Mouse (Mus musculus) stomach, postnatal 0 days (tissue): Measurements from ENCODE around the gene Mrpl22. TPM values are rescaled to one million over a fixed set of nuclear protein-coding genes. Genes with fewer than 3 reads are reported as not detected.
"Not testable (repeated sequence)": the region's sequence is repeated elsewhere in the genome, so short reads cannot be mapped to it uniquely, and the experiment has no call there.

ENCODE experiments used
- ATAC-seq: fragments of 200-750 bp; cut with Nextera tagmentation; 2 replicates; pipeline ENCODE4 v1.8.0; 2017; ENCODE audit not compliant: low FRiP score, low TSS enrichment
- DNase-seq: peaks from one replicate; pipeline ENCODE4 v3.0.0-alpha.2; 2016; ENCODE audit warnings: low spot score
- H3K27ac ChIP-seq: fragments of 300-500 bp; sonication (generic); replicated peaks from 2 replicates; pipeline ENCODE4 v1.5.1; 2014; ENCODE audit warnings: mild to moderate bottlenecking, control low read depth
- H3K27me3 ChIP-seq: fragments of 300-500 bp; sonication (generic); 2 replicates; pipeline ENCODE4 v1.6.1; 2014; ENCODE audit warnings: low read length; ENCODE audit not compliant: control insufficient read depth, insufficient read depth
- H3K36me3 ChIP-seq: fragments of 300-500 bp; sonication (generic); 2 replicates; pipeline ENCODE4 v1.6.1; 2014; ENCODE audit warnings: low read length, mixed read lengths; ENCODE audit not compliant: control insufficient read depth, insufficient read depth
- H3K4me1 ChIP-seq: fragments of 300-500 bp; sonication (generic); replicated peaks from 2 replicates; pipeline ENCODE4 v1.6.1; 2014; ENCODE audit warnings: antibody characterized with exemption; ENCODE audit not compliant: control insufficient read depth, insufficient read depth
- H3K4me2 ChIP-seq: fragments of 300-500 bp; sonication (generic); replicated peaks from 2 replicates; pipeline ENCODE4 v1.6.1; 2014; ENCODE audit warnings: low read depth, mild to moderate bottlenecking, control low read depth, moderate library complexity
- H3K4me3 ChIP-seq: fragments of 300-500 bp; sonication (generic); 2 replicates; pipeline ENCODE4 v1.5.1; 2014; ENCODE audit warnings: low read depth, low read length, control low read depth
- H3K9ac ChIP-seq: fragments of 300-500 bp; sonication (generic); 2 replicates; pipeline ENCODE4 v1.6.1; 2014; ENCODE audit warnings: mild to moderate bottlenecking, low read length, control low read depth, mixed read lengths
- H3K9me3 ChIP-seq: fragments of 300-500 bp; sonication (generic); 2 replicates; pipeline ENCODE4 v1.6.1; 2016; ENCODE audit warnings: low read length; ENCODE audit not compliant: control insufficient read depth
- CTCF ChIP-seq: IDR thresholded peaks from 2 replicates; pipeline ENCODE4 v1.5.1; 2016; ENCODE audit warnings: antibody characterized with exemption, low read depth, mild to moderate bottlenecking, moderate library complexity
- EP300 ChIP-seq: optimal IDR thresholded peaks from 2 replicates; pipeline ENCODE3; 2016; ENCODE audit warnings: antibody characterized with exemption
- WGBS: fragments of 180-500 bp; shearing (Covaris S2); extraction: QIAGEN DNeasy Blood & Tissue Kit; methylation state at CpG from one replicate; pipeline ENCODE4 v1.1.7; 2014; 5-methylcytosine and 5-hydroxymethylcytosine counted together
- polyA plus RNA-seq: library from polyadenylated mRNA; unstranded; fragments of >200 nt; fragmentation: Nextera tagmentation; extraction: Ambion mirVana; gene quantifications from 2 replicates; pipeline ENCODE4 v1.2.1, GENCODE M21; 2015

Gene Mrpl22
- polyA plus RNA-seq, 1 experiment from 2014 or later: 98.6 TPM

GRCm38 (mm10) chr11:58225655-58226054 is 54.2 kb downstream of the Mrpl22 start:
- 2% methylated on average over 5 of the region's 5 CpGs for WGBS
- peak; percentile 96 for TF ChIP-seq CTCF
- TF ChIP-seq EP300: no peak
- H3K4me3 ChIP-seq: no peak overlapping the region
- DNase-seq (peak; percentile 78), ATAC-seq (peak; percentile 73)
- no peaks in the 10 kb centered on the region for H3K36me3 ChIP-seq
- no peaks in the 10 kb centered on the region for H3K4me1 ChIP-seq
- H3K27ac ChIP-seq: no peak overlapping the region
- no peaks in the 10 kb centered on the region for H3K9me3 ChIP-seq
- H3K4me2 ChIP-seq: no peak overlapping the region
- no peak overlapping the region for H3K9ac ChIP-seq
- no peaks in the 10 kb centered on the region for H3K27me3 ChIP-seq

GRCm38 (mm10) chr11:58226425-58226824 is 55.0 kb downstream of the Mrpl22 start:
- no peaks in the 10 kb centered on the region for H3K9me3 ChIP-seq
- DNase-seq: no peak
- no peaks in the 10 kb centered on the region for H3K36me3 ChIP-seq
- ATAC-seq: no peak
- TF ChIP-seq CTCF (no peak), EP300 (no peak)
- H3K9ac ChIP-seq: no peak overlapping the region
- H3K4me2 ChIP-seq: no peak overlapping the region
- no peak overlapping the region for H3K4me3 ChIP-seq
- no peaks in the 10 kb centered on the region for H3K27me3 ChIP-seq
- no peak overlapping the region for H3K27ac ChIP-seq
- H3K4me1 ChIP-seq: no peaks in the 10 kb centered on the region

- H3K9ac ChIP-seq, H3K4me1 ChIP-seq, DNase-seq, H3K27ac ChIP-seq, H3K4me3 ChIP-seq, H3K27me3 ChIP-seq, ATAC-seq, H3K4me2 ChIP-seq, H3K36me3 ChIP-seq, H3K9me3 ChIP-seq: not testable (repeated sequence)
- WGBS: 94% methylated on average over 2 of the region's 2 CpGs
Measured at GRCm38 (mm10) chr11:58228021-58228420, 56.6 kb downstream of the Mrpl22 start.

Other genes starting within 250 kb of the Mrpl22 start
- gene Larp1, start 162.6 kb upstream of the Mrpl22 start, polyA plus RNA-seq: 11.6 and 12.8 TPM in 2 replicates
- gene Gm12248, start 78.5 kb upstream of the Mrpl22 start, polyA plus RNA-seq: not detected in 2 replicates
- gene Cnot8, start 67.5 kb upstream of the Mrpl22 start, polyA plus RNA-seq: 41.4 and 42.9 TPM in 2 replicates
- 4.4 and 4.9 TPM in 2 replicates for gene Gemin5, start 3.1 kb upstream of the Mrpl22 start, polyA plus RNA-seq
- 4.1 and 4.7 TPM in 2 replicates for gene Igtp, start 27.9 kb downstream of the Mrpl22 start, polyA plus RNA-seq
- 3.8 and 3.9 TPM in 2 replicates for gene Irgm2, start 28.0 kb downstream of the Mrpl22 start, polyA plus RNA-seq
- 0.49 and 0.50 TPM in 2 replicates for gene 4930438A08Rik, start 103.1 kb downstream of the Mrpl22 start, polyA plus RNA-seq
- gene Zfp692, start 135.4 kb downstream of the Mrpl22 start, polyA plus RNA-seq: 13.7 and 14.8 TPM in 2 replicates
- 76.0 and 78.4 TPM in 2 replicates for gene Zfp672, start 158.7 kb downstream of the Mrpl22 start, polyA plus RNA-seq
- gene Sh3bp5l, start 159.1 kb downstream of the Mrpl22 start, polyA plus RNA-seq: 33.6 and 34.1 TPM in 2 replicates
- gene Lypd8, start 207.4 kb downstream of the Mrpl22 start, polyA plus RNA-seq: 1,014 and 1,152 TPM in 2 replicates
- 1.6 and 3.3 TPM in 2 replicates for gene 1810065E05Rik, start 249.4 kb downstream of the Mrpl22 start, polyA plus RNA-seq